Mouse (Mus musculus) A20 (cell line): ENCODE results near the gene Gm6993.

Source experiments
- DNase-seq: peaks from one replicate; pipeline ENCODE4 v3.0.0-alpha.2; 2011; ENCODE audit warnings: low read depth, low spot score

The Gm6993 gene

GRCm38 (mm10) chr12:31240470-31240869 is at the start of gene Gm6993:
TSS of gene Gm6993 (plus strand) at chr12:31240770.
- no peak for DNase-seq

DNA sequence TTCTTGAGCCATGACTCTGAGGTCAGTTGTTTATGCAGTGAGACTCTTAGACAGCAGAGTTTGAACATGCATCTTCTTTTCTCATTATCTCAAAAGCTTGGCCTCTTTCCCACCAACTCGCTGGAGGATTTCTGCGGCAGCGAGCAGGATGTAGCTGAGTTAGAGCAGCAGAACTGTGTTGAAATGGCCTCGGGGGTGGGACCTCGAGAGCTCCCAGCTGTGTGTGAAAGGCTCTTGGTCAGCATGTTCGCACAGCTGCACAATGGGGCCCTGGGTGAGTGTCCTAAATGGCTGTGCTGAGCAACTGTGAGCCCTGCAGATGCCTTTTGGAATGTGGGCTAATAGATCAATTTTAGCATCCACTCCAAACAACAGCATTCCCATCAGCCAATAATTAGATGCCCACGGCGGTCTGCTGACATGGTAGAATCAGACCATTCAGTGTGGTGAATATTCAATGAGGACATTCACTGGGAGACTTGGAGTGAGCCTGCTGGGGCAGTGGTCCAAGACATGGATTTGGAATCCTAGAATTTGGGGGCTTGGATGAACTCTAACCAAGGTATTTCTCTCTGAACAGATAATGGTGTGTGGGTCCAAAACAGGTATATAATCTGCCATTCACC is 49.1 kb upstream of the Gm6993 start:
- DNase-seq = no peak

DNA sequence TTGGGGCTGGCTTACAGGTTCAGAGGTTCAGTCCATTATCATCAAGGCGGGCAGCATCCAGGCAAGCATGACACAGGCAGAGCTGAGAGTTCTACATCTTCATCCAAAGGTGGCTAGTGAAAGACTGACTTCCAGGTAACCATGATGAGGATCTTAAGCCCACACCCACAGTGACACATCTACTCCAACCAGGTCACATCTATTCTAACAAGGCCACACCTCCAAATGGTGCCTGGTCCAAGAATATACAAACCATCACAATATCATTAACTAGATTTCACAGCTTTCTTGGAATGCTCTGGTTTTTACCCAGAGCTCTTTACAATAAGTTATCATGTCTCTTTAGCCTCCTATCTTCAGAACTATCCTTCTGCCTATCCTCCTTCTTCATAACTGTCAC is 38.1 kb upstream of the Gm6993 start:
- no peak for DNase-seq

DNA sequence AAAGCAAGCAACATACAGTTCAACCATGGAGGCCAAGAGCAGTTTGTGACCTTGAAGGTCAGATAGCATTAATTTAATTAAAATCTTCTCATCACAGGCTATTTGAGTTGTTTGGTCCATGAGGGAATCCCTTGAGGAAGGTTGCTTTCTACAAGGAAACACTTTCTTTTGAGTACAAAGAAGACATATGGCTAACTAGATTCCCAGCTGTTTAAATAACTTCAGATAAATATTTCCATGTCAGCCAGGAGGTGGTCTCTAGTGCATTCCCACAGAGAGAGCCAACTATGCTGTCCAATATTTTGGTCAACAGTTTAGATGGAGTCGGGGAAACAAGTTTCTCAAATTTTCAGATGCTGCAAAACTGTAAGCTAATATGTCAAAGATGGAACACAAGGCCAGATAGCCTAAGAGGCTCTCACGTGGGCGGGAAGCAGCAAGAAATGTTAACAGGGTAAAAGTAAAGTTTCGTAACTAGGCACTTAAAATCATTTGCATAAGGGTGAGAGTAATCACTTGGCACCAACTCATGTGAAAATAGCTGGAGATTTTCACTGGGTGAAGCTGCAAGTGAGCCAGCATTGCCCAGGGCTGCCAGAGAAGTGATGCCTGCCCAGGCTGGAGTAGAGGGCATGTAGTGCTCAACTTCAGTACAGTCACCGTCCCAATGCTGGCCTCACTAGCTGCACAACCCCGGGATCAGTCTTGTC is 36.7 kb upstream of the Gm6993 start:
- DNase-seq = no peak

DNA sequence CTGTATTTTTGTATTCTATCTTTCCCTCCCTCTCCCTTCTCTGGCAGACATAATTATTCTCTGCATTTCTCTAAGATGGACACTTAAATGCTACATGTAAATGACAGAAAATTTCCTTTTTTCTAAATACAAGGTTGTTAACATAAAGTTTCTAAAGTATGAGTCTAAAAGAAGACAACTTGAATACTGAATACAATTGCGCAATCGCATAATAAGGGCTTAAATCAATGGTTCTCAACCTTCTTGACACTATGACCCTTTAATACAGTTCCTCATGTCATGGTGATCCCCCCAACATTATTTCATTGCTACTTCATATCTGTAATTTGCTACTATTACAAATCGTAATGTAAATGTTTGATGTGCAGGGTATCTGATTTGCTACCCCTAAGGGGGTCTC is 35.7 kb upstream of the Gm6993 start:
- DNase-seq = no peak

- DNase-seq = no peak
Measured at GRCm38 (mm10) chr12:31205983-31206633, 34.5 kb upstream of the Gm6993 start.

DNA sequence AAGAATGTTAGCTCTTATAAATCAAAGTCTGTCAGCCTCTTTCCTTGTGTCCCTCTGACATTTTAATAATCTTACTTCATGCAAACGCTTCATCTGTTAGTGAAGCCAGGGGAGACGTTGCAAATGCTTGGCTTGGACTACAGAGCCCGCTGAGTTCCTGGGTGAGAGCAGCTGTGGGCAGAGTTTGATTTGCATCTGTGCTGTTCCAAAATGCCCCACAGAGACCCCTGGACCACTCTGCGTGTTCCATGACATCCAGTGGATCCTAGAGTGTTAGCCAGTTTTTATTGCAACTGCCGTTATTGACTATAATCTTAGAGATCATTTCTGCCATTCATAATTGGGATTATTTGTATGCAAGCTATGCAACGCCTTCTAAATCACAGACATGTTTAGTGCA is 31.8 kb upstream of the Gm6993 start:
- no peak for DNase-seq

DNA sequence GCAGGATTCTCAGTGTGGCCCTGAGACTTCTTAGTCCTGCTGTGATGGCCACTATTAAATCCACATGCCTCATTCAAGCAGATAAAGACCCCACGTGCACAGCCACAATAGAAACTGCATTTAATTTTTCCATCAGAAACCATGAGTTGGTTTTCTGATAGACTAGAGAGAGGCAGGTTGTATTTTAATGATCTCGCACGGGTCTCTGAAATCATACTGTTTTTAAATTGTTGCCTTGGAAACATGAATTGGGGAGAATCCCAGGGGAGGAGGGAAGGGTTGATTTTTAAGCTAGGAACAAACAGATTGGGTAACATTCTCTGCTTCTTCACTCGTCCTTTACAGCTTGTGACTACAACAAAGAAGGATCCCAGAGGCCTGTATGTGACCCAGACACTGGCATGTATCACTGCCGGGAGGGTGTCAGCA is 31.2 kb upstream of the Gm6993 start:
- DNase-seq = no peak

DNA sequence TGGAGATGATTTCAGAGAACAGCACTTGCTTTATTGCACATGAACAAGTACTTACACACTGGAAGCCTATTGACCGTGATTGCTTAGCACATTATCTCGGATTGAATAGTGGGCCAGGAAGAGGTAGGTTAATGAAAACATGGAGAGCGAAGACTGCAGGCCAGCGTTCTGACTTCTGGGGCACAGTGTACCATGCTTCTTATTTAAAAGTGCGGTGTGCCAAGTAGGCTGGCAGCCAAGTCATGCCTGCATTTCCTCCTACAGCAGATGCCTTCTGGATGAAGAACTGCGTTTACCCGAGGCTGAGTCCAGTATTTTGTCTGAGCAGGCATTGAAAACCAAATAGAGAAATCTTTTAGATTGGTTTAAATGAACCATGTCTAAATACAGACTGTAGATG is 27.0 kb upstream of the Gm6993 start:
- no peak for DNase-seq

DNA sequence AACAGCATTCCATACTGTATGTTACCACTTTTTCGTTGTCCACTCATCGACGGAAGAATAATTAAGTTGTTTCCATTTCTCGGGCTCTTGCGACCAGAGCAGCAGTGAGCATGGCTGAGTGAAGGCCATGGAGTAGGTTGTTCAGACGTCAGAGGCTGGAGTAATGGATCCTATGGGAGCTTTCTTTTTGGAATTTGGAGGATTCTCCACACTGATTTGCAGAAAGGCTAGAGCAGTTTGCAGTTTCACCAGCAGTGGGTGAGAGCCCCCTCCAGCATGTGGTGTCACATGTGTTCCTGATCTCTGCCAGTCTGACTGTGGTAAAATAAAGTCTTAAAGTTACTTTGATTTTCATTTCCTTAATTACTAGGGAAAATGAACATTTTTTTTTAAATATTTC is 25.6 kb upstream of the Gm6993 start:
- no peak for DNase-seq

DNA sequence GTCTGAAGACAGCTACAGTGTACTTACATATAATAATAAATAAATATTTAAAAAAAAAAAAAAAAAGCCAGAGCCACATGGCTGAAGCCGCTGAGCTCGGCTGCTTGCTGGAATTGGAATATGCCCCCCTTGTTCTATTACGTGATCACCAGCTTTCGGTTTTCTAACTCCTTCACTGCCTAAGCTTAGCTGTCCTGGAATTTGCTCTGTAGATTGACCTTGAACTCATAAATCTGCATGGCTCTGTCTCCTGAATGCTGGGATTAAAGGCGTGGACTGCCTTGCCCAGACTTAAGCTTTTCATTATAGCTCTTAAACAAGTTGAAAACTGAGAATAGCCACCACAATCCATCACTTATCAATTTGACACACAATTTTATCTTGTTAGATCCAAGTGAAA is 23.3 kb upstream of the Gm6993 start:
- no peak for DNase-seq

GRCm38 (mm10) chr12:31218774-31219173 is 21.8 kb upstream of the Gm6993 start:
- DNase-seq = no peak

GRCm38 (mm10) chr12:31221522-31221921 is 19.0 kb upstream of the Gm6993 start:
- no peak for DNase-seq

DNA sequence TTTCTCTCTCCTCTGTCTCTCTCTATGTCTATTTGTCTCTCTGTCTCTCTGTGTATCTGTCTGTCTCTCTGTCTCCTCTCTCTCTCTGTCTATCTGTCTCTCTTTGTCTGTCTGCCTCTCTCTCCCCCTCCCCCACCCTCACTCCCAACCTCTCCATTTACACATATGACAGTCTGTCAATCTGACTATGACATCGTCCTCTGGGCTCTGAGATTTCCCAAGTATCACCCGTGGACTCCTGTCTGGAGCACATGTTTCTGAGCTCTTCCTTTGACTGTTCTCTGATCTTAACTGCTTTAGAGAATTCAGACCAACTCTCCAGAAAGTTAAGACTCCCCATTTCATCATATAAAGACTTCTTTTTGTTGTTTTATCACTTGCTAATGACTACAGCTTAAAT is 18.3 kb upstream of the Gm6993 start:
- no peak for DNase-seq

DNA sequence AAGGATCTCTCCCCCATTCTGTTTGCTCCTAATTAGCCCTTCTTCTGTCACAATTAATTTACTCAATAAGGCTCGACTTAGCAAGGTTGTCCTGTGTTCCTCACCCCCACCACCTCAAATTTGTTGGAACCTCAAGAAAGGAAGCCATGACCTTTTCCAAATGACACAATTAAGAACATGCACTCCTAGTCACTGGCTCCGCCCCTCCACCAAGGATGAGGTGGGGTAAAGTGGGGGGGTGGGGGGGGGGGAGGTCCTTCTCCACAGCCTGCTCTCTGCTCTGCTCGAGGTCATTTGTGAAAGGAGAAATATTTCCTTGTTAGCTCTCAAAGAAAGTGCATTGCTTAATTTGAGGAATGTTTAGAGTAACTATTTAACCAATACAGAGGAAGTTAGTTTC is 17.8 kb upstream of the Gm6993 start:
- no peak for DNase-seq

DNA sequence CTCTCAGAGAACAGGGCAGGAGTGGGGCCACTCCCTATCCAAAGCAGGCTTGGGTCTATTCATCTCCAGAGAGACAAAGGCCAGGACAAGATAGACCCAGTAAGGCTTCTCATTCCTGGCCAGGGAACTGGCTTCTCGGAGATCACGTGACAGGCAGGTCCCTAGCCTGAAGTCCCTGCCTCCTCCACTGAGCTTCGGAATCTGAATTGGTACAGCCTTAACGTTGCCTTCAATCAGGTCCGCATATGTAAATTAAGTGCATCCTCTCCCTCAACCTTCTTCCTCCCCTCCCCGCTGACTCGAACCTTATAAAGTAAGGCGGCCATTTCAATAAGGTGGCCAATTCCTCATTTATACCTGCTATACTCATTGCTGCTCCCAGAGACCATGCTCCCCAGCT is 15.1 kb upstream of the Gm6993 start:
- no peak for DNase-seq

- DNase-seq = no peak
Measured at GRCm38 (mm10) chr12:31227167-31227566, 13.4 kb upstream of the Gm6993 start.

DNA sequence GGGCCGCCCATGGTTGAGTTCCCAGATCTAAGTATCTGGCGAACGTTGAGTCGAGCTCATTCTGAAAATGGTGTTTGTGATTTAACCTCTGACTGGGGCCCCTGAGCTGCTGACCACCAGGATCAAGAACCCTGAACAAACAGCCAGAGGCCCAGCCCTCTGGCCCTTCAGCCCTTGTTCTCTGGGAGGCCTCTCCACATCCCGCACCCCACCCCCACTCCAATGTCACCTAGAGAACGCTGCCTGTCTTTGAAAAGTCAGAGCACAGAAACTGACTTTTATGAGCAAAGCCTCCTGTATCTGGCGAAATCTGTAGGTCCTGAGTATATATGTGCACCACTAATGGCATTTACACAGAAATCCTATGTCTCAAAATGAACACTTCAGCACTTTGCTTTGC is 11.7 kb upstream of the Gm6993 start:
- DNase-seq = no peak

DNA sequence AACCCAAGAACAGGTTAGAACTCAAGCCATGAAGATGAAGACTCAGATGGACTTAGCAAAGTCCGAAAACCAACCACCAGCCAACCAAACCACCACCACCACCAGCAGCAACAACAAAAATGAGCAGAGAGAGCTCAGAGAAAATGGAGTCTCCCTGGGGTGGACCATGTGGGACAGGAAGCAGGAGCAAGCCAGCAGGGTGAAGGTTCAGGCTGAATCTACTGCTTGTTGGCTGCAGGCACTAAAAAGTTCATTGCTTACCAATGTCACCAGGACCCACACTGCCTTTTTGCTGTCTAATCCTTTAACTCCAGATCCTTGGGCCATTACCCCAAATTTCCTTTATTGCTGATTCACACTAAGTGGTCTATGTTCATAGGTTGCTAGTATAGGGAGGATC is 7.9 kb upstream of the Gm6993 start:
- no peak for DNase-seq

DNA sequence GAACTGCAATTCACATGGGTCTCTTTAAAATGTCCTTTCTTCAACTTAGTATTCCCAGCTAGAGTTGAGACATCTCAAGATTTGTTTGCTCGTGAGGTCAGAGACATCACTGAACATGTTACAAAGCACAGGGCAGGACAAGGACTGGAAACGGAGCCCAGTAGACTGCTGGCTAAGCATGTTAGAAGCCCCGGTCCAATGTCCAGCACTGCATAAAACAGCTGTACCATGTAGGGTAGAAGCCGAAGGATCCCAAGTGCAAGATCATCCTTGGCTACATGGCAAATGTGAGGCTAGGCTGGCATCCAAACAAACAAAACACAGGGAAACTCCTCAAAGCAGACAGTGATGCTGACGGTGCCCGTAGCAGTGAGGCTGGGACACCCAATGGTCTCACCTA is 5.6 kb upstream of the Gm6993 start:
- no peak for DNase-seq

GRCm38 (mm10) chr12:31236861-31237595 is 3.5 kb upstream of the Gm6993 start:
- DNase-seq = no peak

DNA sequence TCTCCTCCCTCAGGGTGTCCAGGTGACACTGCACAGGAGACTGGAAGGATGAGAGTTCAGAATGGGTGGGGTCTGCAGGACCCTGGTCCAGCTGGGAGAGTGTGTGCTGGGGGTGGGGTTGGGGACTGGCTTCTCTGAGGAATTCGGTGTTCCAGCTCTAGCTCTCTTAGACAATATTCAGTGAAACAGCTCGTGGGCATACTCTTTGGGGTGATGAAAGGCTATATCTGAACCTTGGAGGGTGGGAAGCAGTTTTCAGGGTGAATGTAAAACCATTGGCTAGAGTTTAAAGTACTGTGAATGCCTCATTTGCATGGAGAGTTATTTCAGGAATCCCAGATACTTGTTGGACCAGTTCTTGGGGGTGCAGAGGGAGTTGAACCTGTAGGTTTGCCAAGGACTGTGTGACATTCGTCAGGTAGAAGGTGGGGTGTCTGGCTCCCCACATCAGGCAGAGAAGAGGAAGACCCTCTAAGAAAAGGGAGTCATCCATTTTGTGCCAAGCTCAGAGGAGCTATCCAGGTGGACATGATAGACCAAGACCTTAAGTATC is 1.5 kb upstream of the Gm6993 start:
- no peak for DNase-seq
